Mouse (Mus musculus) left cerebral cortex, adult 6 months (tissue): Measurements from ENCODE around the gene Rbms3. TPM values are rescaled to one million over a fixed set of nuclear protein-coding genes. Genes with fewer than 3 reads are reported as not detected.

Experiments used
- long read RNA-seq, 2 experiments: library from polyadenylated mRNA; unstranded; transcript quantifications; one replicate each; pipeline ENCODE4 v2.0.0; 2019 to 2020
- polyA plus RNA-seq: library from polyadenylated mRNA; unstranded; fragments of <200 nt; fragmentation: Nextera tagmentation; gene quantifications from 2 replicates; pipeline ENCODE4 v1.2.3, GENCODE M21; 2021

Gene Rbms3
- polyA plus RNA-seq, result 3.0 and 4.3 TPM in 2 replicates
- long read RNA-seq, experiment 1, partial matches to known transcripts, result 0 of 5 reads
- long read RNA-seq, experiment 1, other reads (novel, unspliced or antisense), result 3 of 5 reads
- long read RNA-seq, experiment 2, partial matches to known transcripts, result 5 of 12 reads
- long read RNA-seq, experiment 2, other reads (novel, unspliced or antisense), result 6 of 12 reads

GRCm38 (mm10) chr9:117629771-117630170 lies at the start of gene Rbms3:
TSS of gene Rbms3 (minus strand) at chr9:117629913.

